Mouse (Mus musculus): ENCODE results near the gene Troap. TPM values are rescaled to one million over a fixed set of nuclear protein-coding genes. Genes with fewer than 3 reads are reported as not detected.
A peak's percentile ranks its signal among the peaks of the same experiment; 100 is the strongest.
"Not testable (repeated sequence)": the region's sequence is repeated elsewhere in the genome, so short reads cannot be mapped to it uniquely, and the experiment has no call there.

Troap gene
- polyA plus RNA-seq, 1 experiment from 2014 or later: 27.1 TPM

DNA sequence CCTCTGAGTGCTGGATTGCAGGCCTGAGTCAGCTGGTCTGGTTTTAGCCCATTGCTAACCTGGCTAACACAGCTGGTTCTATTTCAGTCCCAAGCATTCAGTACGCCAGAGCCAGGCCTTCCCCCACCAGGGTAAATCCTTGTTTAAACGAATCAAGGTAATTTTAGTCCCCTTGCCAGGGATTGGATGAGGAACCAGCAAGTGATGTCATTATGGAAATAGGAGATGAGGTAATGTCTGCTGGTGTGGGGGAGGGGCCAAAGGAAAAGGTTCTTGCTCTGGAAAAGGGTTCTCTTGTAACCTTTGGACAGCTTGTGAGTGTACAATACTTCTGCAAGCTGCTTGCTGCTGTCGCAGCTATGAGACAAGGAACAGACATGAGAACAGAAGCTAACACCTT is 29.5 kb upstream of the Troap start:
- Histone ChIP-seq H3K36me3 (no peaks in the 10 kb centered on the region), H3K4me1 (peaks cover 10% of the 10 kb centered on the region; the same call in 1 of the 2 replicates), H3K9ac (no peak overlapping the region), H3K27me3 (peaks cover 4% of the 10 kb centered on the region; the same call in 1 of the 2 replicates), H3K4me3 (replicated peaks) (no peak overlapping the region), H3K27ac (replicated peaks) (no peak overlapping the region), H3K4me2 (replicated peaks) (no peak overlapping the region), H3K9me3 (replicated peaks) (no peaks in the 10 kb centered on the region)
- no peak for ATAC-seq (ENCODE audit: insufficient number of reproducible peaks, low FRiP score, low TSS enrichment, low read depth)
- 40% methylated on average over 3 of the region's 3 CpGs for WGBS

DNA sequence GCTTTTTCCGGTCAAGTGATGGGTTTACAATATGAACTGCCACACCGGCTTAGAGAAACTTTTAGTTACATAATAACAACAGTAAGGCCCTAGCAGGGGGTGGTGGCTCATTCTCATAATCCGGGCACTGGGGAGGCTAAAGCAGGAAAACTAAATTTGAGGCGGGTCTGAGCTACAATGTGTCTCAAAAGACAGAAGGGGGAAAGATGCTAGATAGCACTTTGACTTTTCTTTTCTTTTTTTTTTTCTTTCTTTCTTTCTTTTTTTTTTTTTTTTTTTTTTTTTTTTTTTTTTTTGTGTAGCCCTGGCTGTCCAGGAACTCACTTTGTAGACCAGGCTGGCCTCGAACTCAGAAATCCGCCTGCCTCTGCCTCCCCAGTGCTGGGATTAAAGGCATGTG is 28.6 kb upstream of the Troap start:
- 86% methylated on average over 6 of the region's 6 CpGs for WGBS
- ATAC-seq (ENCODE audit: insufficient number of reproducible peaks, low FRiP score, low TSS enrichment, low read depth); H3K9ac ChIP-seq; H3K36me3 ChIP-seq; H3K4me1 ChIP-seq; H3K27ac ChIP-seq (replicated peaks); H3K4me2 ChIP-seq (replicated peaks); H3K4me3 ChIP-seq (replicated peaks); H3K9me3 ChIP-seq (replicated peaks): not testable (repeated sequence)
- H3K27me3 ChIP-seq: peaks cover 10% of the 10 kb centered on the region

DNA sequence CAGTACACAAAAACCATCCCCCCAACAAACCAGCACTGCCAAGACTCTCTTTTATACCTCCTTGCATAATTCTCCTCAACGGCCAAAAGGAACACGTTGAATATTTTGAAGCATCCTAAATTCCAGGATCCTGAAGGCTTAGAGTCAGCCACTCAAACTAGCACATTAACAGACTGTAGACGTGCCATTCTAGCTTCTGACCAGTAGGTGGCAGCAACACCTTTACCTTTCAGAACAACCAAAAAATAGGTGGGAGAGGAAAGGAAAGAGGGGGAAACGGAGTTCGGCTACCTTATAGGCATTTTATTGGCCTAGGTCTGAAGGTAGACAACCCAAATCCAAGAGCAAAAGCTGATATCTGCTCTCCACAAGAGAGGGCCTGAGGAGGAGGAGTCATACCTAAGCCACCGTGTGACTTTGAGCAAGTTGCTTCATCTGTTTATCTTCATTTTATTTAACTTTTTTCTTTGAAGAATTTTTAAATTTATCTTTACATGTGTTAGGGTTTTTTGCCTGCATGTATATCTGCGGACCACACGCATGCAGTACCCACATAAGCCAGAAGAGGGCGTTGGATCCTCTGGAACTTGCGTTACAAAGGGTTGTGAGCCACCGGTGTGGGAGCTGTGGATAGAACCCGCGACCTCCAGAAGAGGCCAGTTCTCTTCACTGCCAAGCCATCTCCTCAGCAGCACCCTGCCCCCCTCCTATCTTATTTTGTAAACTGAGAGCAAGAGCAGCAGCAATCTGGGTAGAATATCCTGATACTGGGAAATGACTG is 24.7 kb upstream of the Troap start:
- Histone ChIP-seq H3K4me3 (replicated peaks) (no peak overlapping the region), H3K9ac (no peak overlapping the region), H3K27me3 (peaks cover 35% of the 10 kb centered on the region), H3K4me2 (replicated peaks) (no peak overlapping the region), H3K36me3 (no peaks in the 10 kb centered on the region), H3K4me1 (peaks cover 7% of the 10 kb centered on the region), H3K27ac (replicated peaks) (no peak overlapping the region), H3K9me3 (replicated peaks) (no peaks in the 10 kb centered on the region)
- 31% methylated on average over 13 of the region's 13 CpGs for WGBS
- ATAC-seq (ENCODE audit: insufficient number of reproducible peaks, low FRiP score, low TSS enrichment, low read depth): no peak

DNA sequence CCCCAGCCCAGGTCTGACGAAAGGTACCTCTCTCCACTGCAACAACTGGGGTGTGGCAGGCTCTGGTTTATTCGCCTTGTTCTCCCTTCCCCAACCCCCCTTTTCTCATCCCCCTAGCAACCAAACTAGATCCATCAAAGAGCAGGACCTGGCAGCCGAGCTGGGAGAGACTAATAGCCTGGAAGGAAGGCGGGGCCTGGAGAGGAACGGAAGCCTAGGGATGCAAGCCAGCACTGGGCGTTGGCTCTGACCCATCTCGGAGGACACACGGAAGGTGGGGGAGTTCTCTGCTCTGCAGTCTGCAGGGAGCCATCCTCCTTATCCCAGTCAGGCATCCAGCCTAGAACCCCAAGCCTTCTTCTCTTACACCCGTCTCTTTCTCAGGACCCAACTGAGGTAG is 21.0 kb upstream of the Troap start:
- Histone ChIP-seq H3K9ac (no peak overlapping the region), H3K4me3 (replicated peaks) (no peak overlapping the region), H3K27me3 (peaks cover 70% of the 10 kb centered on the region), H3K36me3 (no peaks in the 10 kb centered on the region), H3K27ac (replicated peaks) (no peak overlapping the region), H3K4me2 (replicated peaks) (no peak overlapping the region), H3K9me3 (replicated peaks) (no peaks in the 10 kb centered on the region), H3K4me1 (peaks cover 32% of the 10 kb centered on the region)
- no peak for ATAC-seq (ENCODE audit: insufficient number of reproducible peaks, low FRiP score, low TSS enrichment, low read depth)
- WGBS: 13% methylated on average over 9 of the region's 9 CpGs

DNA sequence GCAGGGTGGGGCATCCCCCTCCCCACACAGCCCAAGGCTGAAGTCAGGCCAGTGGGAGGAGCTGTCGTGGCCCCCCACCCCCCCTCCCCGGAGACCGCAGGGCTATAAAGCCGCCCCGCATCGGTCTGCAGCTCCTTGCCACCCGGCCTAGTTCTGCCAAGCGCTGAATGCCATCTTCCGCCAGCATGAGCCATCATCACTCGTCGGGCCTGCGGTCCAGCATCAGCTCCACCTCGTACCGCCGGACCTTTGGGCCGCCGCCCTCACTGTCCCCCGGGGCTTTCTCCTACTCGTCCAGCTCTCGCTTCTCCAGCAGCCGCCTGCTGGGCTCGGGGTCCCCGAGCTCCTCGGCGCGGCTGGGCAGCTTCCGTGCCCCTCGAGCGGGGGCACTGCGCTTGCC is 19.3 kb upstream of the Troap start, which contains the start of gene Prph:
TSS of gene Prph (plus strand) at position 135 of the 400 bp plus-strand sequence.
- peak within 1 kb of the TSS; percentile 75 for H3K4me2 ChIP-seq (replicated peaks)
- peaks cover 32% of the 10 kb centered on the region for H3K4me1 ChIP-seq
- no peak for ATAC-seq (ENCODE audit: insufficient number of reproducible peaks, low FRiP score, low TSS enrichment, low read depth)
- H3K36me3 ChIP-seq: no peaks in the 10 kb centered on the region
- 0 out of 2 replicates have a peak within 1 kb of the TSS, but pooled peaks have one; percentile 12 for H3K9ac ChIP-seq
- WGBS: 1% methylated on average over 26 of the region's 30 CpGs
- peak within 1 kb of the TSS; percentile 43 for H3K4me3 ChIP-seq (replicated peaks)
- H3K27me3 ChIP-seq: peaks cover 86% of the 10 kb centered on the region
- no peaks in the 10 kb centered on the region for H3K9me3 ChIP-seq (replicated peaks)
- no peak within 1 kb of the TSS for H3K27ac ChIP-seq (replicated peaks)

DNA sequence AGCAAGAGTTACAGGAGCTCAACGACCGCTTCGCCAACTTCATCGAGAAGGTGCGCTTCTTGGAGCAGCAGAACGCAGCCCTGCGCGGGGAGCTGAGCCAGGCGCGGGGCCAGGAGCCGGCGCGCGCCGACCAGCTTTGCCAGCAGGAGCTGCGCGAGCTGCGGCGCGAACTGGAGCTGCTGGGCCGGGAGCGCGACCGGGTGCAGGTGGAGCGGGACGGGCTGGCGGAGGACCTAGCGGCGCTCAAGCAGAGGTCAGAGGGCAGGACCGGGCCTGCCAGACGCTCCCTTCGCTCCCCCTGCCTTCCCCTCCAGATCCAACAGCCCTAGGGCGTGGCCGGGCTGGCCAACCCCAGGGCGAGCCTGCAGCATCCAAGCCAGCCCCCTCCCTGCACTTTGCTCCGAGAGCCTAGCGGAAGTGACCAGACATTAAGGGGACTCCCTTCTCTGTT is 18.8 kb upstream of the Troap start:
- Histone ChIP-seq H3K27me3 (peaks cover 85% of the 10 kb centered on the region), H3K4me1 (peaks cover 32% of the 10 kb centered on the region), H3K9ac (0 out of 2 replicates have a peak overlapping the region, but pooled peaks have one; percentile 12), H3K4me3 (replicated peaks) (peak overlapping the region; percentile 43), H3K27ac (replicated peaks) (no peak overlapping the region), H3K4me2 (replicated peaks) (peak overlapping the region; percentile 75), H3K36me3 (no peaks in the 10 kb centered on the region), H3K9me3 (replicated peaks) (no peaks in the 10 kb centered on the region)
- ATAC-seq (ENCODE audit: insufficient number of reproducible peaks, low FRiP score, low TSS enrichment, low read depth): no peak
- under 1% methylated on average over 37 of the region's 37 CpGs for WGBS

DNA sequence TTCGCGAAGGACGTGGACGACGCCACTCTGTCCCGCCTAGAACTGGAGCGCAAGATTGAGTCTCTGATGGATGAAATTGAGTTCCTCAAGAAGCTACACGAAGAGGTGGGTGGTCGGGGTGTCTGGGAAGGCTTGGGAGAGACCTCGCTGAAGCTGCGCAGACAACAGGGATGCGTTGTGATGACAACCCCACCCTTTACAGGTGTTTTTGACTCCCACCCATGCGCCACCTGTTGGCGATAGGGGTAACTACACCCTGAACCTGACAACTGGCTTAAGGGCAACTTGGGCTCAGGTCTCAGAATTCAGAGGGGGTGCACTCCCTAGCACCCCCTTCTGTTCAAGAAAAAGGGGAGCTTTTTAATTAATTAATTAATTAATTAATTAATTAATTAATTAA is 18.0 kb upstream of the Troap start:
- Histone ChIP-seq H3K4me1 (peaks cover 32% of the 10 kb centered on the region), H3K27ac (replicated peaks) (no peak overlapping the region), H3K4me2 (replicated peaks) (peak overlapping the region; percentile 75), H3K36me3 (no peaks in the 10 kb centered on the region), H3K9ac (no peak overlapping the region), H3K4me3 (replicated peaks) (peak overlapping the region; percentile 43; the same call in 1 of the 2 replicates), H3K9me3 (replicated peaks) (no peaks in the 10 kb centered on the region), H3K27me3 (peaks cover 85% of the 10 kb centered on the region)
- ATAC-seq (ENCODE audit: insufficient number of reproducible peaks, low FRiP score, low TSS enrichment, low read depth): no peak
- 5% methylated on average over 14 of the region's 14 CpGs for WGBS

DNA sequence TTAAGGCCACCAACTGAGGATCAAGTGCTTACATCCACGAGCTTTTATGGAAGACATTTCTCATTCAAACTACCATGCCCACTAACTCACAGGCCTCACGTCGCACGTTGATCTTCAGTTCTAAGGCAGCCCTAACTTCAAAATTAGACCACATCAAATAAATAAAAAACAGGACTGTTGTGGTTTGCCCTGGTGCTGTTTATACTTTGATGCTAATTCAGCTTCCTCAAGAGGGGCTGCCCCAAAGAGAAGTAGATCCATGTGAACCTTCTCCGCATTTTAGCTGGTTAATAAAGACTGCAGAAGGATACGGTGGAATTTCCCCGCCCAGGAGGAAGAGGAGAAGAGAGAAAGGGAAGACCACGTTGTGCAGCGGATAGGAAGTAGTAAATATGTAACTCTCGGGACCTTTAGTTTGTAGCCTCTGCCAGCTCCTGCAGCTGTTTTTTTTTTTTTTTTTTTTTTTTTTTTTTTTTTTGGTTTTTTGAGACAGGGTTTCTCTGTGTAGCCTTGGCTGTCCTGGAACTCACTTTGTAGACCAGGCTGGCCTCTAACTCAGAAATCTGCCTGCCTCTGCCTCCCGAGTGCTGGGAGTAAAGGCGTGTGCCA is 8.7 kb upstream of the Troap start:
- Histone ChIP-seq H3K4me1 (no peaks in the 10 kb centered on the region), H3K27ac (replicated peaks) (no peak overlapping the region), H3K9me3 (replicated peaks) (no peaks in the 10 kb centered on the region), H3K9ac (no peak overlapping the region), H3K4me3 (replicated peaks) (no peak overlapping the region), H3K27me3 (peaks cover 6% of the 10 kb centered on the region), H3K4me2 (replicated peaks) (no peak overlapping the region), H3K36me3 (no peaks in the 10 kb centered on the region)
- no peak for ATAC-seq (ENCODE audit: insufficient number of reproducible peaks, low FRiP score, low TSS enrichment, low read depth)
- 55% methylated on average over 12 of the region's 12 CpGs for WGBS

DNA sequence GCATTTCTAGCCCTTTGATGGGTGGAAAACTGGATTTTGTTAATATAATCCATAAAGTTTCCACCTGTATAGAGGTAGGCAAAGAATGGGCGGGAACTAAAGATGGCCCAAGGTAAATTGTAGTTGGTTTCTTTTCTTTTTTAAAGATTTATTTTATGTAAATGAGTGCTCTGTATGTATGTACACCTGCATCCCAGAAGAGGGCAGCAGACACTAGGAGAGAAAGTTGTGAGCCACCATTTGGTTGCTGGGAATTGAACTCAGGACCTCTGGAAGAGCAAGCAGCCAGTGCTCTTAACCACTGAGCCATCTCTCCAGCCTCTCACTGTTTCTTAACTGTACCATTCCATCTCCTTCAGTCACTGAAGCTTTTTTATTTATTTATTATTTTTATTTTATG is 2.4 kb upstream of the Troap start:
- H3K27ac ChIP-seq (replicated peaks): no peak overlapping the region
- no peak overlapping the region for H3K4me3 ChIP-seq (replicated peaks)
- ATAC-seq (ENCODE audit: insufficient number of reproducible peaks, low FRiP score, low TSS enrichment, low read depth): no peak
- no peaks in the 10 kb centered on the region for H3K9me3 ChIP-seq (replicated peaks)
- H3K4me2 ChIP-seq (replicated peaks): no peak overlapping the region
- H3K36me3 ChIP-seq: no peaks in the 10 kb centered on the region
- peaks cover 19% of the 10 kb centered on the region for H3K4me1 ChIP-seq
- no peak overlapping the region for H3K9ac ChIP-seq
- no peaks in the 10 kb centered on the region; the same call in 1 of the 2 replicates for H3K27me3 ChIP-seq
- WGBS: 89% methylated on average over 1 of the region's 1 CpGs

DNA sequence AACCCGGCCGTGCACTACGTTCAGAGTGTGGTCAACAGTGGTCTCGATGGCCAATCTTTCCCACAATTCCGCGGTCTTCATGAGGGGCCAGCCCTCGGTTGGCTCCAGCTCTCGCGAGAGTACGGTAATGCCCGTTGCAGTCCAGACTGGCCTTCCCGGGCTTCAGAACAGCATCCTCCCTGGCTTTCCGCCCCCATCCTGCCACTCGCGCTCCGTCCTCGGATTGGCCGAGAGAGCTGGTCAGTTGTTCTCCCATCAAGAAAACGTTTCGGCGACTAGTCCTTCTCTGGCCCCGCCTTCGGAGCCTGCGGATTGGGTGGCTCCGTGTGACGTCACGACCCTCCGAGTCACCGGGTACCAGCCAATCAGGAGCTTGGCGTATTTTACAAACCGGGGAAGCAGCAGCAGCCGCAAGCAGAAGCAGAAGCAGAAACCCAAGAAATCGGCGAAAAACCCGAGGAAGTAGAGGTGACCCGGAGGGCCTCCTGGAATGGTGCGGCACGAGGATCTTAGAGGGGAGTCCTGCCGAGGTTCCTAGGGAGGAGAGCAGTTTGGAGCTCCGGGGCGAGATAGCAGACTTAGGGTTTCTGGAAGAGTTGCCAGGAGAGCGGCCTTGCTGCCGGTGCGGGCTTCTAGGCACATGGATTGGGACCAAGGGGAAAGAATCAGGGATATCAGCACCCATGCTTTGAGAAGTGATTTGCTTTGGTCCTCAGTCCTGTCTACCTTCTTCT is 392 bp downstream of the Troap start:
- Histone ChIP-seq H3K9me3 (replicated peaks) (no peaks in the 10 kb centered on the region), H3K27ac (replicated peaks) (peak overlapping the region; percentile 99), H3K4me1 (peaks cover 29% of the 10 kb centered on the region), H3K36me3 (peaks cover 11% of the 10 kb centered on the region; the same call in 1 of the 2 replicates), H3K4me2 (replicated peaks) (peak overlapping the region; percentile 93), H3K9ac (peak overlapping the region; percentile 69), H3K27me3 (no peaks in the 10 kb centered on the region), H3K4me3 (replicated peaks) (peak overlapping the region; percentile 65)
- ATAC-seq (ENCODE audit: insufficient number of reproducible peaks, low FRiP score, low TSS enrichment, low read depth): peak; percentile 95
- under 1% methylated on average over 44 of the region's 44 CpGs for WGBS

DNA sequence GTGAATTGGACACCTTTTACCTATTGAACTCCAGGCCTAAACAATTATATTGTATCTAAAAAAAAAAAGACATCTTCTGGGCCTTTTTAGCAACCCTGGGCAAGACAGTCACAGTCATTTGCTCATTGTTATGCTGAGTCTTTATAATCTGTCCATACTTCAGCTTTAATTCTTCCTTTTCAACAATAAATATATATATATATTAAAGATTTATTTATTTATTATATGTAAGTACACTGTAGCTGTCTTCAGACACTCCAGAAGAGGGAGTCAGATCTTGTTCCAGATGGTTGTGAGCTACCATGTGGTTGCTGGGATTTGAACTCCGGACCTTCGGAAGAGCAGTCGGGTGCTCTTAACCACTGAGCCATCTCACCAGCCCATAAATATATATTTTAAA is 1.6 kb downstream of the Troap start:
- Histone ChIP-seq H3K4me3 (replicated peaks) (peak overlapping the region; percentile 65), H3K4me1 (peaks cover 29% of the 10 kb centered on the region), H3K4me2 (replicated peaks) (peak overlapping the region; percentile 93), H3K36me3 (peaks cover 11% of the 10 kb centered on the region; the same call in 1 of the 2 replicates)
- not testable (repeated sequence) for H3K9me3 ChIP-seq (replicated peaks); H3K27ac ChIP-seq (replicated peaks); H3K27me3 ChIP-seq; H3K9ac ChIP-seq; ATAC-seq (ENCODE audit: insufficient number of reproducible peaks, low FRiP score, low TSS enrichment, low read depth)
- WGBS: over 99% methylated on average over 3 of the region's 3 CpGs
